Mouse (Mus musculus) T-helper 17 cell (primary cell): ENCODE data around the gene Efhd2.

ENCODE experiments used
- in situ Hi-C, 2 experiments: fragments of 300-600 bp; cut with MboI, MseI; formaldehyde crosslinking; loops; 1 replicate in 1 of 2; 2 replicates in 1 of 2; pipeline ENCODE4 v1.15.1; 2025; ENCODE audit warnings: high pct_unique_total_duplicates in 2 of 2

The Efhd2 gene

DNA sequence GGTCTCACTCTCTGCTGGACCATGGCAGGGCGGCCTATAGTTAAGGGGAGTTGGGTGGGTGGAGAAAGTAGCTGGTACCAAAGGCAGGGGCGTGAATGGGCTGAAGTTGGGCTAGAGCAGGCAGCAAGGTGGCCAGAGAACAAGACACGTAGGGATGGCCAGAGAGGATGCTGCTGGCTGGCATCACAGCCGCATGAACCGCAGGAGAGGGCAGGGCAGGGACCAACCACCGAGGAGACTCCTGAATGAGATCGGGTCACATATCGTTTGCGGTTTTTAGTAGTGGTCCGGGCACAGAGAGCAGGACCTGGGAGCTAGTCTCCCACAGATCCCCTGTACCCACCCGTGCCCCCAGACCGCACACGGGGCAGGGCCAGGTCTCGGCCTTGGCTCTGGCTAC is 15.4 kb downstream of the Efhd2 start:
- in situ Hi-C loops, result loop anchor here in 1 of 2 experiments (10.0 kb wide), 1 partner anchor 465 kb away; the partner anchor contains the start of gene Clcnka

DNA sequence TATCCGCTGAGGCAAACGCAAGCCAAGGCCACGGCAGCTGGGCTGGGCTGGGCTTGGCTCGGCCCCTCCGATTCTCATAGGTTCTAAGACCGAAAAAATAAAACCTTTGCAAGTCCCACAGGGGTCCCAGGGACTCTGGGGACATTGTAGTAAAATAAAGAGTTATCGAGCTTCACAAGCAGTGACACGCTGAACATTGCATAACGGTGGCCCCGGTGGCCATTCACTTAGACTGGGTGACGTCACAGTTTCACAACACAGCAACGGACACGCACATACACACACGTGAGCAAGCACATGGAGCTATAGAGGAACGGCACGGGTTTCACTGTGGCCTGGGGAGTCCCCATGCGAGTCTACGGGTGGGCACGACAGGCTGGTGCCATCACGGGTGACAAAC is 16.2 kb downstream of the Efhd2 start:
- in situ Hi-C loops, result loop anchor here in 1 of 2 experiments (10.0 kb wide), 1 partner anchor 464 kb away; the partner anchor contains the start of gene Clcnka

DNA sequence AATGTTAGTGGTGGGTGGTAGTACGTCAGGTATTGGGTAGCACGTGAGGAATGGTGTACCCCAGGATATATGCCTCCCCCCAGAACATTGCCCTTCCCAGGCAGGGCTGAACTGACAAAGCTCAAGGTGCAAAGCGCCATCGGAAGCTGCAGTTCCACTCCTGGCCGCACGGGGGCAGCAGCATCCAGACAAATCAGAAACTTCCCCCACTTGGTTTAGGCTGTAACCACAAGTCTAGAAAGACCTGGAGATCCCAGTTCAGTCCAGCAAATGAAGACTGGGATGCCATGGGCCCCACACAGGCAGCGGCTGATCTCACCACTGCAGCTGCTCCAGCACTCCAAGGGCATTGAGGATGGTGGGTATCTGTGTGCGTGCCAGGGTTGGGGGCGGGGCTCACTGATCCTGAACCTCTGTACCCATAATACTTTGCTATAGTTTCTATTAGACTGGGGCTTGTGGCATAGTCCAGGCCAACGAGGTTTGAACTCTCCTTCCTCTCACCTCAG is 17.2 kb downstream of the Efhd2 start:
- in situ Hi-C loops, result loop anchor here in 1 of 2 experiments (10.0 kb wide), 1 partner anchor 463 kb away; the partner anchor contains the start of gene Clcnka

DNA sequence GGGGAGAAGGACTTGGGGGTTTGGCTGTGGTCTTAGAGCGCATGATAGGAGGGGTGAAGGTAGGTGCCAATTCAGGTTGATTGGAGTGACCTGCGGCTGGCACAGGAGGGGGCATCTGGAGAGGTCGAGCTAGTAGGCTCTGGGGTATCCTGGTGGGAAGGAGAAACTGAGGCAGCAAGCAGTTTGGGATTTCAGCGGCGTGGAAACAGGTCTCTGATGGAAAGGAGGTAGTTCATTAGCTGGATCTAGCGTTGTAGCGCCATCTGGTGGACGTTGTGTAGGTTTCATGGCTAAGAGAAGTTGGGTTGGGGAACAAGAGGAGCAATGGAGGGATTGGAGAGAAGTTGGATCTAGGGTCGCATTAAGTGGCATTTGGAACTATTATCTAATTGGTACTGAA is 21.3 kb downstream of the Efhd2 start:
- in situ Hi-C loops, result loop anchor here in 1 of 2 experiments (10.0 kb wide), 1 partner anchor 459 kb away; the partner anchor contains the start of gene Clcnka

DNA sequence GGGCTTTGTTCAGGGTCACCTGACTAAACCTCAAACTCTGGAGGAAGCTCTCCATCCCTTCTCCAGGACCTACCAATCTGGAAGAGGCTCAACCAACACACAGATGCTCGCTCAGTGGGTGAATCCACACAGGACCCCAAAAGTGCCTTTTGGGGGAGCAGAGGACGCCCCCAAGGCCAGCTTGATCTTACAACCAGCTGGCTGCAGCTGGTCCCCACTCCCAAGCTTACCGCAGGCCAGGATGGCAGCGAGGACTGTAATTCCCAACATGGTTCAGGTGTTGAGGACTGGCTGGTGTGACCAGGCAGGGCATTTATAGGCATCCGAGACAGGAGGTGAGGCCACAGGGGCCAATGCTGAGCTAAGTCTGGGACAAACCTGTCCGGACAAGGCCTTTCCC is 28.7 kb downstream of the Efhd2 start, which contains the start of gene Ctrc:
Gene Ctrc, minus strand, starts transcription at position 361 of the 400 bp plus-strand sequence.
- in situ Hi-C loops, result loop anchor here in 1 of 2 experiments (5.0 kb wide), 1 partner anchor 34 kb away; no protein-coding TSS in a partner anchor

DNA sequence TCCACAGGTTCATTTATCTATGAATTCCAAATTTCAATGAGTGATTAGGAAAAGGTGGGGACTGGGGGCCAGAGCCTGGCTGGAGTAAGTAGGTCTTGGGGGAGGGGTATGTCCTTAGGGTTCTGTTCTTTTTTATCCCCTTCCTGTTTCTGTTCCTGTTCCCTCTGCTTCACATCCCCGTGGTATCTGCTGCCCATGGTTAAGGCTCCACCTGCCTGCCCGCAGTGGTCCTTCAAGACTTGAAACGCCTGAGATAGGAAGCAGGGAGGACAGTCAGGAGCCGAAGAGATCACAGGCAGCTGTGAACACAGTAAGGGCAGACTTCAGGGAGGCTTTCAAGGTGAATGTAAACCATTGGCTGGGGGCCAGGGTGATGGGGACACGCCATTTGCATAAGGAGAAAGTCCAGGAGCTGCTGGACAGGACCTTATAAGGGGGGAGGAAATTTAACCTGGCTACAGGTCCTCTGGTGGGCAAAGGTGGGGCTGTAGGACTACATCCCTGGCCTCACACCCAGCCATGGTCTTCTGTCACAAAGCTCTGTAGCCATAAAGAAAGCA is 40.1 kb downstream of the Efhd2 start:
- in situ Hi-C loops, result no loop called here

DNA sequence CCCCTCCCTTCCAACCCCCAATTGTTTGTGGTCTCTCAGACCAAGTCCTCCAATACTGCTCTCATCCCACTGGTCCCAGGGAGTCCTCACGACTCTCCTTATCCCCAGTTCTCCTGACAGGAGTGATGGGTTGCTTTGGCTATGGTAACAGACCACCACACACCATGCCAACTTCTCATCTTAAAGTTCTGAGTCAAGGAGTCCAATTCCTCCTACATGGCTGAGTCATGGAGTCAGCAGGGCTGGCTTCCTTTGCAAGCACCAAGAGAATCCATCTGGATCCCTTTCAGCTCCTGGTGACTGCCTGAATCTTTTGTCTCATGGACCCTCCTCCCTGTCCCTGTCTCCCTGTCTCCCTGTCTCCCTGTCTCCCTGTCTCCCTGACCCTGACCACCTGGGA is 40.8 kb downstream of the Efhd2 start:
- in situ Hi-C loops, result no loop called here

DNA sequence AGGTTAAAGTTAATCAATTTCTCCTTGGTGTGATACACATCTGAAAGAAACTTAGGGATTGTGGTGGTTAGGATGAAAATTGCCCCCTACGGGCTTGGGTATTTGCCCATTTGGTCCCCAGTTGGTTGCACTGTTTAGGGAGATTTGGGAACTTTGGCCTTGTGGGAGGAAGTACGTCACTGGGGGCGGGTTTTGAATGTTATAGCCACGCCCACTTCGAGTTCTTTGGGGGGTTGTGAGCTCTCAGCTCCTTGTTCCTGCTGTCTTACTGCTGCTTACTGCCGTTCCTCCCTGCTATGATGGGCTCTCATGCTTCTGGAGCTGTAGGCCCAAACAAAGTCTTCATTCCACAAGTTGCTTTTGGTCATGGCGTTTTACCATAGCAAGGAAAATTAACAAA is 43.4 kb downstream of the Efhd2 start:
- in situ Hi-C loops, result no loop called here

DNA sequence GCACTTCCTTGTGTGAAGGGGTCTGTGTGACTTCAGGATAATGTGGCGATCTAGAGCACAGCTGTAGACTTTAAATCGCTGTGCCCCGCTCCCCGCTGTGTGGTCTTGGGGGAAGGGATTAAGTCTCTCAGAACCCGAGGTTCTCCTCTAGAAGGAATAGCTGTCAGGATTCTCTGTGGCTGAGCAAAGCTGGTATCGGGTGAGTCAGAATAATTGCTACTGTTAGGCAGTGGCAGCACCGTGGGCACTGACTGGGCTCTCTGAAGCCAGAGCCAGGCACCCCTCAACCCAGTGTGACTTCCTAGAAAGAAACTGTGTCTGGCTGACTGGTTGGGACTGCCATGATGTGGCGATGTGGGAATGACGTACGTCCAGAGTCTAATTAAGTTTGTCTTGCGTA is 44.3 kb downstream of the Efhd2 start:
- in situ Hi-C loops, result no loop called here

DNA sequence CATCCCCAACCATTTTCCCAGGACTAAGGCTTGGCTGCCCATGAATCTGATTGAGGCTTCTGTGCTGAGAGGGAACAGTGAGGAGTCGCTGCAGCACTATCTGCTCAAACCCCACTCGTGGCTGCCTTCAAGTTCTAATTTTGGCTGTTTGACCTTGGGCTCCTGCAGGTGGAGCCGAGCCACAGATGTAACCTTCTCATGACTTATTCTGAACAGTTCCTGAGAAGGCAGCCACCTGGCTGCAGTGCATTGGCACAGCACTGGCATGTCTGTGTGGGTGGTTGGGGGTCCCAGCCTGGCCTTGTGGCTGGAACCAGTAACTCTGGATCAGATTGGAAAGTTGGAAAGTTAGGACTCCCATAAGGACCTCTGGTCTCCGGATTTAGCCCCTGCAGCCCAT is 46.5 kb downstream of the Efhd2 start:
- in situ Hi-C loops, result no loop called here

DNA sequence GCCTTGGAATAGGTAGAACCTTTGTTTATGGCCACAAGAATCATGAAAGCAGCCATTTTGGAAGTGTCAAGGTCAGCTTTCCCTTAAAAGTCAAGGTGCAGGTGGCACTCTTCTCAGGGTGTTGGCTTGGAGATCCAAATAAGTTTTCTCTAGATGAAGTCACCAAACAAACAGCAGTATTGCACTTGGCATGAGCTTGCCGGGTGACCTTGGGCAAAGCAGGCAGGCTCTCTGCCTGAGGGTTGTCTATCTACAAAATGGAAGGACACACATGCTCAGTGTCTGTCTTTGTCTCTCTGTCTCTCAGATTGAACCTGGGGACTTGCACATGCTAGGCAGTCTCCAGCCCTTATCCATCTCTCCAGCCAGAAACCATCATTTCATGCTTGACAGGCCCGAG is 47.3 kb downstream of the Efhd2 start:
- in situ Hi-C loops, result no loop called here

DNA sequence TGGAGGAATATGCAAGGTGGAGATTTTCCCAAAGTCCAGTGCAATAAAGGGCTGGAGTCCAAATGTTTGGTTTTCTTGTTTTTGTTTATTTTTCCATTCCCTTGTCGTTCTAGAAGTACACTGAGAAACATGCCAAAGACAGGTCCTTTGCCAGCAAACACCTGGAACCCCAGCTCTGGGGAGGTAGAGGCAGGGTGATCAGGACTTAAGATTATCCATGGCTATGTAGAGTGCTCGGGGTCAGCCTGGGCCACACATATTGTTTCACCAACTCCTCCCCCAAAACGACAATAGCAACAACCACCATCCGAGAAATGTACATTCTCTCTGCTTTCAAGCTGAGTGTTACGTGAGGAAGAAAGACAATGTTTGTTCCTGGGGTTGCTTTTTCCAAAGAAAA is 48.7 kb downstream of the Efhd2 start, which contains the start of gene Cela2a:
Gene Cela2a, minus strand, starts transcription at position 101 of the 400 bp plus-strand sequence.
- in situ Hi-C loops, result no loop called here

DNA sequence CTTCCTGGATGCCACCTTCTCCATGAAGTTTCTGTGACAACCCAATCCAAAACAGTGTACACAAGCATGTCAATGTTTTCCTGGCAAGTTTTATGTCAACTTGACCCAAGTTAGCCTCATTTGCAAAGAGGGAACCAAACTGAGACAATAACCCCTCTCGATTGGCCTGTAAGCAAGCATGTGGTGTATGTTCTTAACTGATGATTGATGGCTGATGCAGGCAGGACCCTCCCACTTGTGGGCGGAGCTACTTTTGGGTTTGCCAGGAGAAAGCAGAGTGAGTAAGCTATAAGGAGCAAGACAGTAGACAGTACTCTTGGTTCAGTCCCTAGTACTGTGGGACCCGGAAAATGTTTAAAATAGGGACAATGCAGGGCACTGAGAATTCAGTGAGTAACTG is 51.7 kb downstream of the Efhd2 start:
- in situ Hi-C loops, result no loop called here

DNA sequence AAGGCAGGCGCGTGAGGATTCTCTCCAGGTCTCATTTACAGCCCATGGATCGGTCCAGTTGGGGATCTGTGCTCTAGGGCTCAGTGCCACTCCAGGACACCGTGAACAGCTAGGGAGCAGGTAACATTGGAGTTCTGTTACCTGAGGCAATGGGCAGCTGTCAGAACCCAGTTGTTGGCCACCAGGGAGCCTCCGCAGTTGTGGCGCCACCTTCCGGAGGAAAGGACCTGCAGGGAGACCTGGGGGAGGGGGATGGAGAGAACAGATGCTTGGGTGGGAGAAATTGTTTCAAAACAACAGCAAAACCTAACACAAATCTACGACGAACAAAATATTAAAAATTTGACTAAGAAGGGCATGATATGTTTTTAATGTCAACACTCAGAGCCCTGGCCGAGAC is 52.6 kb downstream of the Efhd2 start:
- in situ Hi-C loops, result no loop called here

DNA sequence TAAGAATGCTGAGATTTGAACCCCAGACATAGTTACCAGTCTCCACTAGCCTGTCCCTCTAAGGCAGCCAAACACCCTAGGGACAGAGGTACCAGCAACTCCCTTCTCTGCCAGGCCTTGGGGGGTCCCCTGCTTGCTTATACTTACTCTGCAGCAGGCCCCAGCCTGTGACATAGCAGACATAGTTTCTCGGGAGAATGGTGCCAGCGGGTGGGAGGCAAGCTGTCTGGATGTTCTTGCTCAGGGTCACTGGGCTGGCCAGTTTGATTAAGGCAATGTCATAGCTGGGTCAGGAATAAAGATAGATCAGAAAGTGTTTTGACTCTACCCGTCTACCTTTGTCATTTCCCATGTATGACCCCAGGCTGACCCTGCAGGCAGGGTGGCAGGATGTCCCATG is 53.5 kb downstream of the Efhd2 start:
- in situ Hi-C loops, result no loop called here

DNA sequence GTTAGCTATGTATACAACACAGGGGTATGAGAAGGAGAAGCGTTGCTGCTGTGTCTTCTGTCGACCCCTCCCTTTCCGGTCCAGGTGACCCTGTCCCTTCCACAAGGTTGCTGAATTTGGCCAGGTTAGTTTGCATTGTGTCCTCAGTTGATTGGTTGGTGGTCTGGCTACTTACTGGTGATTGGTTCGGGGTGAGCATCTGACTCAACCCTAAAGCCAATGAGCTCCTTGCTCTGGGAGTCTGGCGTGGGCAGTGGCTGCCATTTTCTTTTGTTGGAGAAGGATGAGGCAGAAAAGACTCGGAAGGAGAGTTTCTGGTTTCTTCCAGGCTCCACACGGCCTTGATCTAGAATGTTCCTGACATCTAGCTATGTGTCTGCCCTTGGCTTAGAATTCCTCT is 55.4 kb downstream of the Efhd2 start:
- in situ Hi-C loops, result no loop called here

DNA sequence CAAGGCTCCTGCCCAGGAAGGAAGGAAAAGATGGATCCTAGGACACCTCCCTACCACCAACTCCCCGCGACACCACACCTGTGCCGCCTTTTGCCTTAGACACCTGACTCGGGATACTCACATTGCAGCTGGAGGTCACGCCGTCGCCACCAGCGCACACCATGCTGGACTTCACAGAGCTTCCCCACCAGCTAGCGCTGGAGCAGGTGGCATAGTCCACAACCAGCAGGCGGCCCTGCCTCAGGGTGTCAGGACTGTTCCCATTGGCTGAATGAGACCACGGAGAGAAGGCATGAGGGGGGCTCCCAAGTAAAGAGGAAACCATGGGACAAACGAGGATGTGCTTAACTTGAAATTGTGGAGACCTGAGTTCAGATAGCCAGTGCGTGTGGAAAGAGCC is 55.9 kb downstream of the Efhd2 start:
- in situ Hi-C loops, result no loop called here

DNA sequence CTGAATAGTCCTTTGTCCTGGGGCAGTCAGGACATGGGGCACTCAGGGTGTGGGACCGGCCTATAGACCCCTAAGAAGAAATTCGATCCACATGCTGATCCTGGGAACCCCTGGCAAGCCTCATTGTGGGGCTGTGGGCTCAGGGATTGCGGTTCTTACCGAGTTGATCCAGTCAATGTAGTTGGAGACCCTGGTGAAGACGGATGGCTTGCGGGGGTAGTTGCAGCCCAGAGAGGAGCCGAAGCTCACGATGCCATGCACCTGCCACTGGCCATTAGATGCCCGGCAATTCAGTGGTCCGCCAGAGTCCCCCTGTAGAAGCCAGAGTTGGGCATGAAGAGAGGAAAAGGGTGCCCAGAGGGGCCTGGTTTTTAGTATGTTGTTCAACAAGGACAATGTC is 57.0 kb downstream of the Efhd2 start:
- in situ Hi-C loops, result no loop called here

DNA sequence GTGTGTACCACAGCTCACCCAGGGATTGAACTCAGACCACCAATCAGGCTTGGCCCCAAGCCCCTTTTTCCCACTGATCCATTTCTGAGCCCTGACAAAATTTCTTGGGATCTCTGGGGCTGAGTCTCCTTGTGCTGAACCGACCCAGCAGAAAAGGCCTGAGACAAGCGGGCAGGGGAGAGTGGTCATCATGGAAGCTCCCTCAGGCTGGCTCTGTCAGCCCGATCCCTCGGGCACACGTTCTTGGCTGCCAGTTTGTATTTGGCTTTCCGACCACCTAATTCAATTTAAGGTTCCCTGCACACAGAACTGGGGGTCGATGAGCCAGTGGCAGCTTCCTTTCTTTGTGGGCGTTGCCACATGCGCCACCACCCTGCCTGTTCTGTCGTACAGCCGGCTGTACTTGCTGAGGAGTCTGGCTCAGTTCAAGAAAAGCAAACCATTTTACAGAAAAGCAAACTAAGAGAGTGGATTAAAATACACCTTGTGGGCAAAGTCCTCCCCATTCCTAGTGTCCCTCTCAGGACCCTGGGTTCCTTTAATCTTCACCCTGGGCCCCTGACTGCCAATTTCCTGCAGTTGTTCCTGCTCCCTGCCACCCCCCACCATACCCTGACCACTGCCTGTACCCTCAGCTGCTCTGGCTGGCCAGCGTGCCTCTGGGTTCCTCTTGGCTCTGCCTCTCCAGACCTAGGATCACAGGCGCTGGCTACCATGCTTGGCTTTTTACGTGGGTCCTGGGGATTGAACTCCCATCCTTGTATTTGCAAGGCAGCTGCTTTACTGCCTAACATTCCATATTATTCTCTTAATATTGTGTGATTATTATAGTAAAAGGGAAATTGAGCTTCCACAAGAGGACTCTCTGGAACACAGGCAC is 57.7 kb downstream of the Efhd2 start:
- in situ Hi-C loops, result no loop called here

DNA sequence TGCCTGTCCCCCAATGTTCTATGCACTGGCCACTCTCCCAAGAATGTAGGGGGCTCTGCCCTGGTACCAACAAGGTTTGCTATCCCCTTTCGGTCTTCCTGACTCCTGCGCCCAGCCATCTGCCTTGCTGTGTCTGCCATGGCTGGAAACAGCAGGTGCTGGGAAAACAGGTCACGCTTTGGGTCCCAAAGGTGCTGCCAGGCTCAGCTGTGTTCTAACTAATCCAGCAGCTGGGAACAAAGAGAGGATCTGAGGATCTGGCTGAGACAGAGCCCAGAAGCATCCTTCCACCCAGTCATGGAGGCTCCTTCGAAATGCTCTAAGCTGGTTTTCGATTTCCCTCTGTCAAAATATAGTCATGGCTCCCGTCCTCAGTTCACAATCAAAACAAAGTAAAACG is 58.5 kb downstream of the Efhd2 start:
- in situ Hi-C loops, result no loop called here

DNA sequence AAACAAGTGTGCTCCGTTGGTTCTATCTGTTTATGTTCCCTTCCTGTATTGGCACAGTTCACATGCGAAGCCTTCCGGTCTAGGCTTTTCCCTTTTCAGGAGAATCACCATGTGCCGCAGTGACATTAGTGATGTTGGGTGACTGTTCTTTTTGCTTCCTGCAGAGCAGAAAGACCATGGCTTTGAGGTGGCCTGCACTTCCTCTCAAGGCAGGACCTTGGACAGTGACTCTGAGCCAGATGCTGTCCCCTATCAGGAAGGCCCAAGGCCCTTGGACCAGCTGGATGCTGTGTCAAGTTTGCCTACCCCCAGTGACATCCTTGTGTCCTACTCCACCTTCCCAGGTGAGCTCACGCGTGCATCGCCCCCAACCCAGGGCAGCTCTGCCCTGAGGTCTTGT is 63.3 kb downstream of the Efhd2 start:
- in situ Hi-C loops, result loop anchor here in 1 of 2 experiments (5.0 kb wide), 1 partner anchor 36 kb away; the partner anchor contains the start of gene Ctrc

DNA sequence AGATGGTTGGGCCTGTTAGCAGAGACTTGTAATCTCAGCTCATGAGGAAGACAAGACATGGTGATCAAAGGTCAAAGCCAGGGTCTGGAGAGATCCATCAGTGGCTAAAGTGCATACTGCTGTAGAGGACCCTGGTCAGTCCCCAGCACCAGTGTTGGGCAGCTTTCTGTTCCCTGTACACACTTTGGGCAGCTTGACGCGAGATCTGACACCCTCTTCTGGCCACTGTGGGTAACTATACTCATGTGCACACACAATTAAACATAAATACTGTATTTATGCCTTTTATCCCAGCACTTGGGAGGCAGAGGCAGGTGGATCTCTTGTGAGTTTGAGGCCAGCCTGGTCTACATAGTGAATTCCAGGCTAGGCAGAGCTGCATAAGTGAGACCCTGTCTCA is 63.7 kb downstream of the Efhd2 start:
- in situ Hi-C loops, result loop anchor here in 1 of 2 experiments (5.0 kb wide), 1 partner anchor 36 kb away; the partner anchor contains the start of gene Ctrc
